Mouse (Mus musculus) lung, postnatal 10 days (tissue): ENCODE data around the gene Tmem44.
"Not testable (repeated sequence)": the region's sequence is repeated elsewhere in the genome, so short reads cannot be mapped to it uniquely, and the experiment has no call there.

Source experiments
- DNase-seq: peaks from one replicate; pipeline ENCODE4 v3.0.0; 2021

Gene Tmem44

GRCm38 (mm10) chr16:30490791-30491190 is 59.9 kb downstream of the Tmem44 start:
- DNase-seq = no peak

- DNase-seq = no peak
These were observed 60.3 kb downstream of the Tmem44 start for GRCm38 (mm10) chr16:30490316-30490715.

GRCm38 (mm10) chr16:30489662-30490061 is 61.0 kb downstream of the Tmem44 start:
- DNase-seq = no peak

GRCm38 (mm10) chr16:30486498-30486897 is 64.1 kb downstream of the Tmem44 start:
- DNase-seq = no peak

- DNase-seq = no peak
These were observed 72.9 kb downstream of the Tmem44 start for GRCm38 (mm10) chr16:30477791-30478190.

GRCm38 (mm10) chr16:30477006-30477405 is 73.6 kb downstream of the Tmem44 start:
- no peak for DNase-seq

- peak; percentile 22 for DNase-seq
These were observed 74.8 kb downstream of the Tmem44 start for GRCm38 (mm10) chr16:30475633-30476461.

GRCm38 (mm10) chr16:30472447-30472846 is 78.2 kb downstream of the Tmem44 start:
- DNase-seq = no peak

- no peak for DNase-seq
These were observed 78.7 kb downstream of the Tmem44 start for GRCm38 (mm10) chr16:30471912-30472311.

GRCm38 (mm10) chr16:30468944-30469343 is 81.7 kb downstream of the Tmem44 start:
- DNase-seq = no peak

- peak; percentile 22 for DNase-seq
These were observed 84.9 kb downstream of the Tmem44 start for GRCm38 (mm10) chr16:30465680-30466298.

- DNase-seq = not testable (repeated sequence)
These were observed 85.9 kb downstream of the Tmem44 start for GRCm38 (mm10) chr16:30464742-30465141.
